Mouse (Mus musculus) neural tube, embryonic 15.5 days (tissue): Measurements from ENCODE around the gene Spon1. TPM values are rescaled to one million over a fixed set of nuclear protein-coding genes. Genes with fewer than 3 reads are reported as not detected.
A peak's percentile ranks its signal among the peaks of the same experiment; 100 is the strongest.

Source experiments
- ATAC-seq: fragments of 200-750 bp; cut with Nextera tagmentation; 2 replicates; pipeline ENCODE4 v1.8.0; 2017; ENCODE audit warnings: mild to moderate bottlenecking, moderate TSS enrichment, moderate library complexity; ENCODE audit not compliant: low FRiP score
- H3K27ac ChIP-seq: fragments of 300-500 bp; sonication (generic); replicated peaks from 2 replicates; pipeline ENCODE4 v1.5.1; 2015; ENCODE audit warnings: mild to moderate bottlenecking, inconsistent platforms
- H3K27me3 ChIP-seq: fragments of 300-500 bp; sonication (generic); replicated peaks from 2 replicates; pipeline ENCODE4 v1.6.1; 2015; ENCODE audit warnings: inconsistent platforms
- H3K36me3 ChIP-seq: fragments of 300-500 bp; sonication (generic); 2 replicates; pipeline ENCODE4 v1.6.1; 2015; ENCODE audit warnings: inconsistent platforms
- H3K4me1 ChIP-seq: fragments of 300-500 bp; sonication (generic); 2 replicates; pipeline ENCODE4 v1.6.1; 2015; ENCODE audit warnings: inconsistent platforms
- H3K4me2 ChIP-seq: fragments of 300-500 bp; sonication (generic); 2 replicates; pipeline ENCODE4 v1.6.1; 2015; ENCODE audit warnings: inconsistent platforms, mild to moderate bottlenecking, moderate library complexity
- H3K4me3 ChIP-seq: fragments of 300-500 bp; sonication (generic); replicated peaks from 2 replicates; pipeline ENCODE4 v1.5.1; 2015; ENCODE audit warnings: mild to moderate bottlenecking, inconsistent platforms
- H3K9ac ChIP-seq: fragments of 300-500 bp; sonication (generic); replicated peaks from 2 replicates; pipeline ENCODE4 v1.6.1; 2015; ENCODE audit warnings: mild to moderate bottlenecking, inconsistent platforms
- H3K9me3 ChIP-seq: fragments of 300-500 bp; sonication (generic); replicated peaks from 2 replicates; pipeline ENCODE4 v1.6.1; 2016; ENCODE audit warnings: inconsistent platforms
- WGBS: fragments of 180-500 bp; shearing (Covaris S2); methylation state at CpG from one replicate; pipeline ENCODE4 v1.1.7; 2015; ENCODE audit warnings: mixed read lengths; 5-methylcytosine and 5-hydroxymethylcytosine counted together
- polyA plus RNA-seq: library from polyadenylated mRNA; unstranded; fragments of >200 nt; fragmentation: Nextera tagmentation; extraction: Ambion mirVana; gene quantifications from 2 replicates; pipeline ENCODE4 v1.2.1, GENCODE M21; 2015

Gene Spon1
- polyA plus RNA-seq, 1 experiment from 2014 or later = 75.3 TPM

DNA sequence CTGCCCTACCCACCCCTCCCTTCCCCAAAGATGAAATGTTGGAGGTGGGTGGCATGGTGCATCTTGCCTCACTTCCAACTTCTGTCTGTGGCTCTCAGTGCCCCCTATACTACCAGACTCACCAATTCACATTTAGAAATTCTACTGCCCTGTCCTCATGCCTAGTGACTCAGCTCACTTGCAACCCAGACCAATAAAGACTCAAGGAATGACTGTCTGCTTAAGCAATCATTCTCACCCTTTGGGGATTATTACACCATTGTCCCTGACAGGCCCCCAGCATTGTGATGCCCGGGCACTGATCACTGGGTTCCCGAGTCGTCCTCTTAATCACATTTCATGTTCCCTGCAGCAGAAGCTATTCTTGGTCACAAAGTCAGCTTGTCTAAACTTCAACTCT is 57.2 kb downstream of the Spon1 start:
- H3K36me3 ChIP-seq = no peaks in the 10 kb centered on the region
- H3K4me1 ChIP-seq = peaks cover 24% of the 10 kb centered on the region
- no peak overlapping the region for H3K4me2 ChIP-seq
- no peaks in the 10 kb centered on the region for H3K27me3 ChIP-seq
- no peak overlapping the region for H3K27ac ChIP-seq
- H3K4me3 ChIP-seq = no peak overlapping the region
- H3K9ac ChIP-seq = no peak overlapping the region
- H3K9me3 ChIP-seq = no peaks in the 10 kb centered on the region
- 52% methylated on average over 3 of the region's 3 CpGs for WGBS
- no peak for ATAC-seq

DNA sequence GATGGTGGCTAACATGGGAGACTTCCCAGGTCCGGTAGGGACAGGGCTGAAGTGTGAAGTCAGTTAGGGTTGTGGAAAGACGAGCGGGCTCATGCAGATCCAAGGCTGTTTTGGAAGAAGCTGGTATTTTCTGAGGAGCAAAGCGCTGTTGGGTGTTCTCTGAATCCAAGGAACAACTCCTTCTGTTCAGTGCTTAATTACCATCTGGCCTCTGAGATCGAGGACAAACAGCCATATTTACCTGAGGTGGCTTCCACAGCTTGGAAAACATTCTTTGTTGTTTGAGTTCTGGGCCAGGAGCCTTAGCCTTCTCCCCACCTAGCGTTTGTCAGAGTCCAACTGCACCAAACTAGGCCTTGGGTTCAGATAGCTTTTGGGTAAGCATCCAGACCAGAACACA is 58.9 kb downstream of the Spon1 start:
- Histone ChIP-seq H3K4me2 (no peak overlapping the region), H3K27me3 (no peaks in the 10 kb centered on the region), H3K27ac (no peak overlapping the region), H3K9ac (no peak overlapping the region), H3K36me3 (no peaks in the 10 kb centered on the region), H3K4me3 (no peak overlapping the region), H3K4me1 (peaks cover 19% of the 10 kb centered on the region), H3K9me3 (no peaks in the 10 kb centered on the region)
- ATAC-seq = no peak
- WGBS = 95% methylated on average over 6 of the region's 6 CpGs

DNA sequence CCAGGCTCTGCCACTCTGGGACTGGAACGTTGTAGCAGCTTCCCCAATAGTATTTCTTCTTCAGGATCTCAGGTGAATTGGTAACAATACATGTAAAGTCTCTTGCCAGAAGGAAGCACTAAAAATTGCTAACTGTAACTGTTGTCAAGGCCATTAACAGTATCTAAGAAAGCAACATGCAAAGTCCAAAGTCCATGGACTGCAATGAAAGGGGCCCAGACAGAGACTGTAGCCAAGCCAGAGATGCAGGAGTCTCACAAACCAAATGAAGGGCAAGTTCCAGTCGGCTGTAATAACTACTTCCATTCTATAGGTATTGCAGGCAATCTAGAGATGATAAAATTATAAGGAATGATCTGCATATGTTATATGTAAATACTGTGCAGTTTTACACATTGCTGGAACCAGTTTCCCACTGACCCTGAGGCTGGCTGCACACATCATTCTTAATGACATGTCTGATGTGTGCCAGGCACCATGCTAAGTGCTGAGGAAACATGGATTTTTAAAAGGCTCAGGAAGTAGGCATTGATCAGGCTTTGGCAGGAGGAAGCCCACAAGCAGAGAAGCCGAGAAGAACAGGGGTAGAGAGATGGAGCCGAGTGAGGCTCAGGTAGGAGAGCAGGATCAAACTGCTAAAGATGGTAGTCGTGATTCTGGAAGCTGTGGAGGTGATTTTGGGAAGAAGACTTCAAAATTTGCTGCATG is 59.9 kb downstream of the Spon1 start:
- no peak overlapping the region for H3K4me3 ChIP-seq
- no peaks in the 10 kb centered on the region for H3K36me3 ChIP-seq
- 50% methylated on average over 5 of the region's 5 CpGs for WGBS
- H3K4me2 ChIP-seq = no peak overlapping the region
- ATAC-seq = no peak
- H3K4me1 ChIP-seq = peaks cover 16% of the 10 kb centered on the region
- H3K9ac ChIP-seq = no peak overlapping the region
- H3K27ac ChIP-seq = no peak overlapping the region
- no peaks in the 10 kb centered on the region for H3K9me3 ChIP-seq
- H3K27me3 ChIP-seq = no peaks in the 10 kb centered on the region

DNA sequence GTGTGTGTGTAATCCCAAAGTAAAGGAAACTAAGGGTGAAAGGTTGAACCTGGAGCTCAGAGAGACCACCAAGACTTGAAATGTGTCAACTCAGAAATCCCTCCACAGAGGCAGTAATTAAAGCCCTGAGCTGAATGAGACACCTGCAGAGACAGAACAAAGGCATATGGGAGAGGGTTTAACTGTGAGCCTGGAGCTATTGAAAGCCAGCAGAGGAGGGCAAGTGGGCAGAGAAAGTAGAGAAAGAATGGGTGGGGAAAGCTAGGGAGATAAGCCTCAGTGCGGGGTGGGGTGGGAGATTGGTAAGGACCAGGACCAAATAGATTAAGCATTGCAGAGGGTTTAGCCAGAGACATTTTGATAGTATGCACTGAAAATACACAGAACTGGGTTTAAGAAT is 60.7 kb downstream of the Spon1 start:
- H3K4me3 ChIP-seq = no peak overlapping the region
- H3K4me1 ChIP-seq = peaks cover 16% of the 10 kb centered on the region
- H3K9me3 ChIP-seq = no peaks in the 10 kb centered on the region
- 0 out of 2 replicates have a peak overlapping the region, but pooled peaks have one; percentile 42 for H3K27ac ChIP-seq
- H3K4me2 ChIP-seq = no peak overlapping the region
- WGBS = 16% methylated on average over 1 of the region's 1 CpGs
- no peak overlapping the region for H3K9ac ChIP-seq
- ATAC-seq = no peak
- no peaks in the 10 kb centered on the region for H3K36me3 ChIP-seq
- H3K27me3 ChIP-seq = no peaks in the 10 kb centered on the region

DNA sequence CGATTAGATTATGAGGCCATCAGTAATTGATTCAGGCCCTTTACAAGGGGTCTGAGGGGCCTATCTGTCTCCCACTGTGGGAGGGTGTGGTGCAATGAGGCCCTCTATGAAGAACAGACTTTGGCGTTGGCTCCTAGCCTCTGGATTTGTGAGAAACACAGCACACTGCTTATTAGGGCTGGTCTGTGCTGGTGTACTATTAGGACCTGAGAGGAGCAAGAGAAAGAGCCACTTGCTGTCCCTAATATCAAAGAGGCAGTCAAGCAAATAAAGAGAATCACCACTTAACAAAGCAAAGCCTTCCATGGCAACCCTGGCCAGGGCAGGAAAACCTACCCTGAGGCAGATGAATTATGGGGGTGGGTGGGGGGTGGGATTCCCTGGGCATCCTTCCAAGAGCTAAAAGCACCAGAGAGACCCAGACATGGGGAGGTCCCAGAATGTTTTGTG is 62.3 kb downstream of the Spon1 start:
- Histone ChIP-seq H3K4me3 (no peak overlapping the region), H3K27me3 (no peaks in the 10 kb centered on the region), H3K4me1 (peaks cover 16% of the 10 kb centered on the region), H3K9me3 (no peaks in the 10 kb centered on the region), H3K4me2 (no peak overlapping the region), H3K27ac (peak overlapping the region; percentile 42; the same call in 1 of the 2 replicates), H3K36me3 (no peaks in the 10 kb centered on the region), H3K9ac (no peak overlapping the region)
- 14% methylated on average over 2 of the region's 2 CpGs for WGBS
- peak; percentile 70 for ATAC-seq

DNA sequence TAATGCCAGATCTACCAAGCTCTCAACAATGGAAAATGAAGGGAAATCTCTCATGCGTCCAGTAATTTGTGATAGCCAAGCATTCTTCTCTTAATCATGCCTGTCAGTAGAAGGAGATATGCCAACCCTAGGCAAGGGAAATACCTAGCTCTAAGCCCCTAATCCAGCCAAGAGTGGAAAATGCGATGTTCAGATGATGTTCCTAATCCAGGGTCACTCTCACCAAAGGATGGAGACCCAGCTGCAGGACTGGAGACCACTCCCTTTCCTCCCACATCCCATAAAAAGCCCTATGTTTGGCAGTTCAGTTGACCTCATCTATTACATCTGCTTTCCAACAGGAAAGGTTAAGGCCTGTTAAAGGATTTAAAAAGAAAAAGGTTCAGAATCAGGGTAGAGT is 62.8 kb downstream of the Spon1 start:
- Histone ChIP-seq H3K27me3 (no peaks in the 10 kb centered on the region), H3K4me1 (peaks cover 16% of the 10 kb centered on the region), H3K9ac (no peak overlapping the region), H3K27ac (0 out of 2 replicates have a peak overlapping the region, but pooled peaks have one; percentile 7), H3K9me3 (no peaks in the 10 kb centered on the region), H3K36me3 (no peaks in the 10 kb centered on the region), H3K4me2 (no peak overlapping the region), H3K4me3 (no peak overlapping the region)
- 31% methylated on average over 2 of the region's 2 CpGs for WGBS
- ATAC-seq = peak; percentile 28; the same call in 1 of the 2 replicates

DNA sequence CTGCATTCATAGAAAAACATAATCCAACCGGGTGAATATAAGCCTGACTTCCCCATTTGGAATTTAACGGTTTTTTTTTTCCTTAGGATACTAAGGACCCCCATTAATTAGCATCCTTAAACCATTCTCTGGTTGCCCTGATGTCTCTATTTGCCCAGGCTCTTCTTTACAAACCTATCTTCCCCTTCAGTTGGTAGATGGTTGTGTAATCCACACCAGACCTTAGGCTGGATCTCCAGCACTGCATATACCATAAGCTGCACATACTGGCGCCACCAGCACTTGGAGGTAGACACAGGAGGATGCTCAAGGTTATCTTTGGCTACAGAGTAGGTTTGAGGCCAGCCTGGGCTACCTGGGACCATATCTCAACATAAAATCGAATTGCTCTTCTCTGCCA is 71.4 kb downstream of the Spon1 start:
- 90% methylated on average over 4 of the region's 4 CpGs for WGBS
- H3K9me3 ChIP-seq = no peaks in the 10 kb centered on the region

DNA sequence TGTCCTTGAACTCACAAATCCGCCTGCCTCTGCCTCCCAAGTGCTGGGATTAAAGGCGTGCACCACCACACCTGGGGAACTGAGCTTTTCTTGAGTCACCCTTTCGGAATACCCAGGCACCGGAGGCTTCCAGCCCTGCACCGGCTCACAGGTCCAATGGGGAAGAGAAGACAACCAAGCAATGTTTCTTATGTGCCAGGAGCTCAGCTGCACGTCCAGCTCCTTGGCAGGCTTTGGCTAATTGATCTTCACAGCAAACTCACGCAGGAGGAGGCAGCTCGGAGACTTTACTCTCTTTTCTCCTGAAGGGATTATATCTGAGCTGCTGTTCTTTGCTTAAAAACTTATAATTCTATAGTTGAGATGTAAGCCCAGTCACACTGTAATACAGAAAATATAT is 73.6 kb downstream of the Spon1 start:
- Histone ChIP-seq H3K4me3 (no peak overlapping the region), H3K9me3 (no peaks in the 10 kb centered on the region), H3K27ac (no peak overlapping the region), H3K4me2 (no peak overlapping the region), H3K9ac (no peak overlapping the region), H3K36me3 (no peaks in the 10 kb centered on the region), H3K27me3 (no peaks in the 10 kb centered on the region; the same call in 1 of the 2 replicates), H3K4me1 (no peaks in the 10 kb centered on the region)
- no peak for ATAC-seq
- 77% methylated on average over 8 of the region's 8 CpGs for WGBS

More for the DNA sequence above, 71.4 kb downstream of the Spon1 start:
- no peak for ATAC-seq
- Histone ChIP-seq H3K4me3 (no peak overlapping the region), H3K36me3 (no peaks in the 10 kb centered on the region), H3K9ac (no peak overlapping the region), H3K4me1 (no peaks in the 10 kb centered on the region), H3K27me3 (no peaks in the 10 kb centered on the region), H3K27ac (no peak overlapping the region), H3K4me2 (no peak overlapping the region)

DNA sequence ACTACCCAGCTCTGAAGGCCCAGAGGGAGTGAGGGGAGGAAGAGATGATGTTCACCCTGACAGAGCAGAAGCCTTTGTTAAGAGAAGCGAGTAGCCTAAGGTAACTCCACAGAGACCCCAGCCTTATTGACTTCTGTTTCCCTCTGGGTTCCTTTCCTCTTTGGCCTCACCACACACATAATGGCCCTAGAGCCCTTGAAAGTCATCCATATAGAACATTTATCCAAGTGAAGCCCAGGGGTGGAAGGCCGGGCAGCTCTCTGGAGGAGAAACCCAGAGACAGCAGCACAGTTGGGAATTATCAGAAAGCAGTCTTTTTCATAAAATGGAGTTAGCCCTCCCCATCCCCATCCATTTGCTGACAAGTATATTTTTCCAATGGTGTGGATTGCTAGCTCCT is 75.7 kb downstream of the Spon1 start:
- H3K27ac ChIP-seq = no peak overlapping the region
- H3K36me3 ChIP-seq = no peaks in the 10 kb centered on the region
- peaks cover 2% of the 10 kb centered on the region; the same call in 1 of the 2 replicates for H3K27me3 ChIP-seq
- no peak overlapping the region for H3K9ac ChIP-seq
- H3K4me2 ChIP-seq = no peak overlapping the region
- no peak for ATAC-seq
- peaks cover 2% of the 10 kb centered on the region; the same call in 1 of the 2 replicates for H3K4me1 ChIP-seq
- H3K4me3 ChIP-seq = no peak overlapping the region
- WGBS = 87% methylated on average over 2 of the region's 2 CpGs
- H3K9me3 ChIP-seq = no peaks in the 10 kb centered on the region

DNA sequence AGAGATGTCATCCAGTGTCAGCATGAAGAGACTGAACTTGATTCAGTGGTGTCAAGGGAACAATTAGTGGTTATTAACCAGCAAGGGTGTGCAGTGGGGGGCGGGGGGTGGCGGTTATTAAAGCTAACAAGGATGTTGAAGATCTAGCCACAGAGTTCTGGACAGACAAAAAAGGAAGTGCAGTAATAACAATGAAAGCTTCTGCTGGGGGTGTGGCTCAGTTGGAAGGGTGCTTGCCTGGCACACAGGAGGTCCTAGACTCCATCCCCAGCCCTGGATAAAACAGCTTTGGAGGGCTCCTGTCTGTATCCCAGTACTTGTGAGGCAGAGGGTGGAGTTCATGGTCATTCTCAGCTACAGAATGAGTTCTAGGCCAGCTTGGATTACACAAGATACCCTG is 77.4 kb downstream of the Spon1 start:
- WGBS = 35% methylated on average over 2 of the region's 2 CpGs
- Histone ChIP-seq H3K9me3 (no peaks in the 10 kb centered on the region), H3K27me3 (peaks cover 2% of the 10 kb centered on the region; the same call in 1 of the 2 replicates), H3K4me3 (no peak overlapping the region), H3K4me1 (peaks cover 2% of the 10 kb centered on the region; the same call in 1 of the 2 replicates), H3K9ac (no peak overlapping the region), H3K27ac (no peak overlapping the region), H3K36me3 (no peaks in the 10 kb centered on the region), H3K4me2 (no peak overlapping the region)
- no peak for ATAC-seq

DNA sequence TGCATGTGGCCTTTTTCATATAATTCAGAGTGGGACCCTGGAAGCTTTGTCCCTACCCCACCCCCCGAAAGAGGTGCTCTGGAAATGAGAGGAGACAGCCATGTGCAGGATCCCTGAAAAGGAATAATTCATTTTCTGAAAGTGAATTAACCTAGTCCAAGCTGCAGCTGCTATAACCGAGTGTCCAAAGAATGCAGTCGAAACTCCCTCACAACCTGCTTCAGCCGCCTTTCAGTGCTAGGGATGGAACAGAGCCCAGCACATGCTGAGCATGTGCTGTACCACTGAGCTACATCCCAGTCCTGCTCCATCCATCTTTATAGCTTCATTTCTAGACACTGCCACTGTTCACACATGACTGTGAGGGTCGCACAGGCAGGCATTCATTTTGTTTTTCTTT is 79.4 kb downstream of the Spon1 start:
- 68% methylated on average over 5 of the region's 5 CpGs for WGBS
- Histone ChIP-seq H3K27ac (no peak overlapping the region), H3K9me3 (no peaks in the 10 kb centered on the region), H3K4me2 (no peak overlapping the region), H3K9ac (no peak overlapping the region), H3K4me3 (no peak overlapping the region), H3K36me3 (no peaks in the 10 kb centered on the region), H3K27me3 (peaks cover 2% of the 10 kb centered on the region; the same call in 1 of the 2 replicates), H3K4me1 (peaks cover 2% of the 10 kb centered on the region; the same call in 1 of the 2 replicates)
- no peak for ATAC-seq

DNA sequence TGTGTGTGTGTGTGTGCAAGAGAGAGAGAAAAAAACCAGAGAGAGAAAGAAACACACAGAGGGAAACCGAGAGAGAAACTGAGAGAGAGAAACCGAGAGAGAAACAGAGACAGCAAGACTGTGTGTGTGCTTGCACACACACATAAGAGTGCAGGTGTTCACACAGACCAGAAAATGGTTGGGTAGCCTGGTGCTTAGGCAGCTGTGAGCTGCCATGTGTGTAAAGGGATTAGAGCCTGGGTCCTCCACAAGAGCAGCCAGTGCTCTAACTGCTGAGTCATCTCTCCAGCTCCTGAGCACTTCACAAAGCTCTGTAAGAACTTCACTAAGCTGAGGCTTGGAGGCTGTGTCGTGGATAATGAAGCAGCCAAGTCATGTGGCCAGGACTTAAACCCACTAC is 80.8 kb downstream of the Spon1 start:
- no peak for ATAC-seq
- Histone ChIP-seq H3K9ac (no peak overlapping the region), H3K27me3 (peaks cover 2% of the 10 kb centered on the region; the same call in 1 of the 2 replicates), H3K4me2 (no peak overlapping the region), H3K4me1 (peaks cover 2% of the 10 kb centered on the region; the same call in 1 of the 2 replicates), H3K4me3 (no peak overlapping the region), H3K27ac (no peak overlapping the region), H3K36me3 (no peaks in the 10 kb centered on the region), H3K9me3 (no peaks in the 10 kb centered on the region)
- 69% methylated on average over 3 of the region's 3 CpGs for WGBS
